16 mouse cellular contexts compared by ENCODE assay signal in the genomic region with DNA sequence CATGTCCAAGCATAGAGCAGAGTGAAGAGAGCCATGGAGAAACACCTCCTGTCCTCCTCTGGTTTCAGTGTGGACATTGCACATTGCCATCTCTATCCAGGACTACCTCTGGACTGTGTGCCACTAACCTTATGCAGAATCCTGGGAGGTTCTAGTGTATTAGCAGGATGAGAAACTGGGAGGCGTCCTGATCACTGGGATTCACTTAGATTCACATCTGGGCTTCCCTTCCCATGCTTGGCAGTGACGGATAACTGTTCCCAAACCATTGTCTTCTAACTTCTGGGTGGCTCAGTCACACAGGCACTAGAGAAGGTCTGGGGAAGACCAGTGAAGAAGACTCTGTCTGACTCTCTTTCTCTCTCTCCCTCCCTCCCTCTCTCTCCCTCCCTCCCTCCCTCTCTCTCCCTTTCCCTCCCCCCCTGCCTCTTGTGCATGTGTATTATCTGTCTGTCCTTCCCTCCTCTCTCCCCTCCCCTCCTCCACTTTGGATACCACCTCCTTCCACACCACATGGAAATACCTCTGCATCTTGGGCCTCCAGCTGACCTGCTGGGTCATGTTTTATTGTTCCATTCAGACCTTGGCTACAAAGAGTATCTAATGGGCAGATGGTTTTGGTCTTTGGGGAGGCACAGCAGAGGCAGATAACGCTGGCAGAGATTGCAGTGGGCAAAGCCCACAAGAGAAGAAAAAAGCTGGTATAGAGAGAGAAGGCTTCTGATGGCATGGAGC. TPM values are rescaled to one million over a fixed set of nuclear protein-coding genes. Genes with fewer than 3 reads are reported as not detected.
A peak's percentile ranks its signal among the peaks of the same experiment; 100 is the strongest.
DNase-seq lines count a peak whose midpoint lies in the region; ATAC-seq lines count a peak whose summit lies in the region.
"Had no signal": no experiment of that assay in that cellular context is flagged by ENCODE, and none has a peak within 500 bp of the region (broad histone marks: within the 10 kb centered on the region; RNA-seq: fewer than 3 reads in every experiment).

No protein-coding gene starts in this region.

- DNase-seq in hindbrain, embryonic 11.5 days (ENCODE audit: low spot score): no peak
- DNase-seq in ovary, adult 18-20 months (ENCODE audit: low spot score): peak; percentile 15
- DNase-seq in ovary, postnatal 10 days (ENCODE audit: low spot score): no peak
- DNase-seq in thymus, postnatal 14 days: no peak
- DNase-seq in gastrocnemius, postnatal 36 days: no peak
- DNase-seq: cerebellum, adult 9-11 months; kidney, adult 8-10 months had no signal

- intact Hi-C loops in gastrocnemius, postnatal 36 days (cut with DNase I): no loop called here

- no peaks in the 10 kb centered on the region for H3K36me3 ChIP-seq in hindbrain, embryonic 16.5 days (ENCODE audit: control insufficient read depth, insufficient read depth, low read length)
- H3K36me3 ChIP-seq in hindbrain, embryonic 11.5 days (ENCODE audit: control insufficient read depth, insufficient read depth, low read length): no peaks in the 10 kb centered on the region
- H3K36me3 ChIP-seq in limb, embryonic 12.5 days: no peaks in the 10 kb centered on the region

- H3K4me1 ChIP-seq in hindbrain, embryonic 16.5 days (ENCODE audit: control insufficient read depth, insufficient read depth, low read depth, low read length): 0 out of 2 replicates have a peak, but pooled peaks cover 2% of the 10 kb centered on the region
- no peaks in the 10 kb centered on the region for H3K4me1 ChIP-seq in hindbrain, embryonic 11.5 days (replicated peaks; ENCODE audit: control insufficient read depth, insufficient read depth, low read length)
- peaks cover 18% of the 10 kb centered on the region for H3K4me1 ChIP-seq in limb, embryonic 12.5 days (replicated peaks)

- ATAC-seq in hindbrain, embryonic 16.5 days: no peak
- ATAC-seq in hindbrain, embryonic 11.5 days (ENCODE audit: low FRiP score): no peak
- no peak; the same call in 1 of the 2 replicates for ATAC-seq in limb, embryonic 12.5 days (ENCODE audit: insufficient number of reproducible peaks, insufficient read depth, low FRiP score, low TSS enrichment, low read depth)
- ATAC-seq: forebrain, embryonic 16.5 days had no signal

- H3K9ac ChIP-seq in hindbrain, embryonic 16.5 days (ENCODE audit: low read depth, low read length): no peak overlapping the region
- no peak overlapping the region for H3K9ac ChIP-seq in hindbrain, embryonic 11.5 days (ENCODE audit: low read depth, low read length)
- H3K9ac ChIP-seq in limb, embryonic 12.5 days (replicated peaks): no peak overlapping the region
- H3K9ac ChIP-seq: liver, embryonic 14.5 days had no signal

- WGBS in hindbrain, embryonic 16.5 days: 32% methylated on average over 3 of the region's 3 CpGs
- 56% methylated on average over 3 of the region's 3 CpGs for WGBS in hindbrain, embryonic 11.5 days
- 50% methylated on average over 3 of the region's 3 CpGs for WGBS in limb, embryonic 12.5 days

- H3K4me3 ChIP-seq in hindbrain, embryonic 16.5 days (ENCODE audit: low read length): no peak overlapping the region
- H3K4me3 ChIP-seq in hindbrain, embryonic 11.5 days (ENCODE audit: low read depth, low read length): no peak overlapping the region
- no peak overlapping the region for H3K4me3 ChIP-seq in limb, embryonic 12.5 days (replicated peaks)

- no peak overlapping the region for H3K4me2 ChIP-seq in hindbrain, embryonic 16.5 days (ENCODE audit: low read length)
- no peak overlapping the region for H3K4me2 ChIP-seq in hindbrain, embryonic 11.5 days (replicated peaks; ENCODE audit: low read depth, low read length)
- H3K4me2 ChIP-seq in limb, embryonic 12.5 days: no peak overlapping the region

- H3K9me3 ChIP-seq in hindbrain, embryonic 16.5 days (ENCODE audit: control insufficient read depth, low read length): no peaks in the 10 kb centered on the region
- H3K9me3 ChIP-seq in hindbrain, embryonic 11.5 days (ENCODE audit: control insufficient read depth, low read length): no peaks in the 10 kb centered on the region
- no peaks in the 10 kb centered on the region for H3K9me3 ChIP-seq in limb, embryonic 12.5 days

- peak overlapping the region; percentile 24; the same call in 1 of the 2 replicates for H3K27ac ChIP-seq in hindbrain, embryonic 16.5 days (ENCODE audit: low read depth, low read length)
- no peak overlapping the region for H3K27ac ChIP-seq in hindbrain, embryonic 11.5 days (ENCODE audit: low read depth, low read length)
- H3K27ac ChIP-seq in limb, embryonic 12.5 days: 0 out of 2 replicates have a peak overlapping the region, but pooled peaks have one; percentile 8
- H3K27ac ChIP-seq: liver, embryonic 14.5 days had no signal

- H3K27me3 ChIP-seq in hindbrain, embryonic 16.5 days (replicated peaks; ENCODE audit: control insufficient read depth, insufficient read depth, low read length): no peaks in the 10 kb centered on the region
- H3K27me3 ChIP-seq in hindbrain, embryonic 11.5 days (ENCODE audit: control insufficient read depth, insufficient read depth, low read length): no peaks in the 10 kb centered on the region
- H3K27me3 ChIP-seq in limb, embryonic 12.5 days: no peaks in the 10 kb centered on the region

RNA-seq across cellular contexts. Expression of a gene that starts 11.5 kb away (rescaled TPM):
- 0.14 and 0.18 TPM in 2 replicates for polyA plus RNA-seq in hindbrain, embryonic 16.5 days (2015; fragmentation: Nextera tagmentation; extraction: Ambion mirVana)
- 0.03 TPM in 1 of 2 replicates, not detected in the other for polyA plus RNA-seq in hindbrain, embryonic 11.5 days (2014; fragmentation: Nextera tagmentation; extraction: Ambion mirVana)
- 0.23 and 0.37 TPM in 2 replicates for polyA plus RNA-seq in limb, embryonic 12.5 days (2016; fragmentation: Nextera tagmentation; extraction: Ambion mirVana)
- under 1 TPM; 0.20 to 0.22 TPM for total RNA-seq in gastrocnemius, postnatal 36 days (2021)
- total RNA-seq: megakaryocyte, adult 5-6 weeks had no signal

RNA-seq across cellular contexts. Expression of a gene that starts 49.5 kb away (rescaled TPM):
- polyA plus RNA-seq in hindbrain, embryonic 16.5 days (2015; fragmentation: Nextera tagmentation; extraction: Ambion mirVana): not detected in 2 replicates
- polyA plus RNA-seq in hindbrain, embryonic 11.5 days (2014; fragmentation: Nextera tagmentation; extraction: Ambion mirVana): not detected in 2 replicates
- not detected in 2 replicates for polyA plus RNA-seq in limb, embryonic 12.5 days (2016; fragmentation: Nextera tagmentation; extraction: Ambion mirVana)
- not detected for total RNA-seq in gastrocnemius, postnatal 36 days (2021)
- total RNA-seq: gastrocnemius, postnatal 10 days; heart, postnatal 14 days; left cerebral cortex, adult 18-20 months; megakaryocyte, adult 5-6 weeks had no signal
- polyA plus RNA-seq: brain, embryonic 14.5 days; forebrain, embryonic 16.5 days; liver, embryonic 14.5 days had no signal

RNA-seq across cellular contexts. Expression of a gene that starts 59.6 kb away (rescaled TPM):
- polyA plus RNA-seq in hindbrain, embryonic 16.5 days (2015; fragmentation: Nextera tagmentation; extraction: Ambion mirVana): 6.9 and 14.5 TPM in 2 replicates
- 9.2 and 12.5 TPM in 2 replicates for polyA plus RNA-seq in hindbrain, embryonic 11.5 days (2014; fragmentation: Nextera tagmentation; extraction: Ambion mirVana)
- polyA plus RNA-seq in limb, embryonic 12.5 days (2016; fragmentation: Nextera tagmentation; extraction: Ambion mirVana): 27.4 and 28.2 TPM in 2 replicates
- total RNA-seq in gastrocnemius, postnatal 36 days (2021): 10 to 100 TPM; 63.2 to 73.4 TPM
